Mouse (Mus musculus) olfactory bulb, adult 2 months (tissue): ENCODE data around the gene Camk1. TPM values are rescaled to one million over a fixed set of nuclear protein-coding genes. Genes with fewer than 3 reads are reported as not detected.
A peak's percentile ranks its signal among the peaks of the same experiment; 100 is the strongest.

Experiments
- H3K27ac ChIP-seq: fragments of 200-500 bp; 2 replicates; pipeline ENCODE4 v1.5.1; 2012; ENCODE audit warnings: low read depth, low read length; ENCODE audit not compliant: insufficient read depth
- H3K4me1 ChIP-seq: fragments of 200-500 bp; 2 replicates; pipeline ENCODE4 v1.6.1; 2012; ENCODE audit warnings: low read length; ENCODE audit not compliant: control insufficient read depth, insufficient read depth
- H3K4me3 ChIP-seq: fragments of 200-500 bp; 2 replicates; pipeline ENCODE4 v1.5.1; 2012; ENCODE audit warnings: mild to moderate bottlenecking, low read depth, low read length, moderate library complexity; ENCODE audit not compliant: insufficient read depth
- CTCF ChIP-seq: fragments of 200-500 bp; IDR thresholded peaks from 2 replicates; pipeline ENCODE4 v1.5.1; 2012; ENCODE audit warnings: low read depth, mild to moderate bottlenecking, low read length, moderate library complexity; ENCODE audit not compliant: insufficient read depth
- POLR2A ChIP-seq: fragments of 200-500 bp; IDR thresholded peaks from 2 replicates; pipeline ENCODE4 v1.6.1; 2012; ENCODE audit warnings: mild to moderate bottlenecking, low read depth, low read length, moderate library complexity; ENCODE audit not compliant: insufficient read depth
- WGBS: fragments of 180-500 bp; shearing (Covaris S2); methylation state at CpG from one replicate; pipeline ENCODE4 v1.1.7; 2018; 5-methylcytosine and 5-hydroxymethylcytosine counted together
- polyA plus RNA-seq: library from polyadenylated mRNA; stranded (reverse); fragments of >200 nt; gene quantifications from 2 replicates; pipeline ENCODE4 v1.2.4, GENCODE M21; 2012; ENCODE audit warnings: low replicate concordance; ENCODE audit not compliant: missing spikeins, insufficient read depth, insufficient read length

Camk1 gene
- polyA plus RNA-seq, 1 experiment = not detected

DNA sequence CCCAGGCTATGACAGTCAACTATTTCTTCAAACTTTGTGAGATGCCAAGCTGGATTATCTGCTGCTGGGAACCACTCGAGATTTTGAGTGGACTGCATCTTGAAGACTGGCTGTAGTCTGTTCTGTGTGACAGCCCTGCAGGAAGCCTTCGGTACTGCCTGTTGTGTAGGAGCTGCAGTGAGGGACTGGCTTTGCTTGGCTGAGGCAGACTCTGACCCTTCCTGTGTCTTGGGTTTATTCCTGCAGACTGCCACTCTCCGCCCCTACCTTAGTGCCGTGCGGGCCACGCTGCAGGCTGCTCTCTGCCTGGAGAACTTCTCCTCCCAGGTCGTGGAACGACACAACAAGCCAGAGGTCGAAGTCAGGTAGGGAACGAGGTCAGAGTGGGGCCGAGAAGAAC lies 36.7 kb upstream of the Camk1 start:
- no peak overlapping the region for H3K27ac ChIP-seq
- no peak for TF ChIP-seq CTCF
- TF ChIP-seq POLR2A = no peak
- WGBS = 91% methylated on average over 11 of the region's 11 CpGs
- peaks cover 12% of the 10 kb centered on the region for H3K4me1 ChIP-seq
- no peak overlapping the region for H3K4me3 ChIP-seq

DNA sequence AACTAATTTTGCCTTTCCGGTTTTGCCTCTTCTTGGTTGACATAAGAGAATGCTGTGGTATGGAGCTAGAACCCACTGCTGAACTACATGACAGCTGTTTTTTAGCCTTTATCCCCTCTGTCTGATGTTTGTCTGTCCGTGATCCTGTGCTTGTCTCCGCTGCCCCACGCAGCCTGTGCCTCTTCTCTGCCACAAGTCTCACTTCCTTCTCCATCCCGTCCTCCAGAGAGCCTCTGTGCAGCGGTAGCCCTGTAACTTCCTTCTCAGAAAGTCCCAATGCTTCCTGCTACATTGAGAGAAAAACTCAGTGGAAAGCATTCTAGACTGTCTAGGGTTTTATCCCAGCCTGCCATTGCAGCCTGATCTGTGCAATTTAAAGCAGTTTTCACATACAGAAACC lies 35.5 kb upstream of the Camk1 start:
- H3K4me1 ChIP-seq = peaks cover 7% of the 10 kb centered on the region
- H3K27ac ChIP-seq = no peak overlapping the region
- no peak for TF ChIP-seq POLR2A
- no peak for TF ChIP-seq CTCF
- no peak overlapping the region for H3K4me3 ChIP-seq
- 79% methylated on average over 6 of the region's 6 CpGs for WGBS

DNA sequence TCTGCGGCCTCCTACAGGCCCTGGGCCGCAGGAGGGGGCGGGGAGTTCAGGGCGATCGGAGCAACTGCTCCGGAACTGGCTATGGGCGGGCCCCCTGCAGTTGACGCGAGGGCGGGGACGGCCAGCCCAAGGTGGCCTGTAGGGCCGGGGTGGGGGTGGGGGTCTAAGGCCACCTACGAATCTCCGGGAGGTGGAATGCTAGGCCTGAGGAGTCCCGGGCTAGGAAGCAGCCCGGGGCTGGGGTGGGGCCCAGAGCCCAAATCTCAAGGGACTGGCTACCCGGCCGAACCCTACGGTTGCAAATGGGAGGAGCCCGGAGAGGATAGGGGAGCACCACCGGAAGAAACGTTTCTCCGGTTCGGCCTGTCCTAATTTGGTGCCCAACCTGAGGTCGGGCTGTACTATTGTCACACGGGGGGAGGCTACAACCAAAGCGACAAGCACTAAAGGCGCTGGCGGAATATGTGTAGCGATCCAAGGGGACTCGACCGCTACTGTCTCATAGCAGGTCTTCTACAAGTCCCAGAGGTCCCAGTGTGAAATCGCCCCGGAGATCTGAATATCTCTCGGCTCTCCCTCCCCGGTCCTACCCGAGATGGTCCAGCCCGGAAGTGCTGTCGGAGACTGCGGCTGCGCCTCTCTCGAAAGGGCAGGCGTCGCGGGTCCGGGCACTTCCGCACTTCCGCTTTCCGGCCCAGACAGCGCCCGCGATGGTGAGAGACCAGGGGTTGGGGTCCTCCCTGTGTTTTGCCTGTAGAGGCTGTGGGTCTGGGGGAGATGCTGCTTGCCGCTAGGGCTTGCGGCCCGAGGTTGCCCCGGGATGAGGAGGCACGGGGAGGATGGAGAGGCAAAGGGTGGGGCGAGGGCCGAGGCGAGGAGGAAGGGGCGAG lies 34.0 kb upstream of the Camk1 start, which contains the start of the genes Tada3 and Arpc4:
Gene Tada3, minus strand, starts transcription at position 388 of the 890 bp plus-strand sequence.
Gene Arpc4, plus strand, starts transcription at position 620 of the 890 bp plus-strand sequence.
- under 1% methylated on average over 61 of the region's 61 CpGs for WGBS

DNA sequence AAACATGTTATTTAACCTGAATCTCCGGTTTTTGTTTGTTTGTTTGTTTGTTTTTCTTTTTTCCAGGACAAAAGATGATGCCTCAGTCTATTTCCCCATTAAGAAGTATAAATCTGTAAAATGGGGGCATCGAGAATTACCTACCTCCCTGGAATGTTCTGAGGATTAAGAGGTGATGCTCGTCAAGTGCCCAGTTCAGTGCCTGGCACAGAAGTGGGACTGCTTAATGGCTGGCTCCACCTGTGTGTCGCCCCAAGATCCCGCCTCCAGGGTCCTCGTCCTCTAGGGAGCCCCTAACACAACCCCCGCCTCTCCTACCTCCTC lies 33.4 kb upstream of the Camk1 start:
- no peak for TF ChIP-seq POLR2A
- no peak for TF ChIP-seq CTCF
- Histone ChIP-seq H3K27ac (peak overlapping the region; percentile 52; the same call in 1 of the 2 replicates), H3K4me1 (peaks cover 5% of the 10 kb centered on the region; the same call in 1 of the 2 replicates), H3K4me3 (peak overlapping the region; percentile 87)
- 8% methylated on average over 7 of the region's 7 CpGs for WGBS

More for the DNA sequence above, 34.0 kb upstream of the Camk1 start, which contains the start of the genes Tada3 and Arpc4:
- peak within 1 kb of the TSS; percentile 87 for H3K4me3 ChIP-seq
- TF ChIP-seq CTCF = no peak
- peak; percentile 49 for TF ChIP-seq POLR2A
- peaks cover 5% of the 10 kb centered on the region; the same call in 1 of the 2 replicates for H3K4me1 ChIP-seq
- H3K27ac ChIP-seq = peak within 1 kb of the TSS; percentile 100

DNA sequence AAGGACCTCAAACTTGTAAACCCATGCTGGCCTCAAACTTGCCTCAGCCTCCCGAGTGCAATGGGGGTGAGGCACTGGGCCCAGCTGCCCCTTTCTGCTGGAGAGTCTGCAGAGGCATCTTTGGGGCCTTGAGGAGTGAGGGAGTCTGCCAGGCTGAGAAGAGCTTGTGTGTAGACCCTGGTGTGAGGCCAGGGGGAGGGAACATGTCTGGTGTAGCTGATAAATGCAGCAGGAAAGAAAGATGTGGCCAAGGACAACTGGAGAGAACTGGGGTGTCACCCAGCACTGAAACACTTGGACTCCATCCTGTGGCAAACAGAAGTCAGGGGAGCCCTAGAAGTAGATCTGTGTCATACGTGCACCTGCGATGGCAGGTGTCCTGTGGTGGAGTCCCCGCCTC lies 29.7 kb upstream of the Camk1 start:
- H3K4me1 ChIP-seq = 0 out of 2 replicates have a peak, but pooled peaks cover 2% of the 10 kb centered on the region
- H3K4me3 ChIP-seq = no peak overlapping the region
- 93% methylated on average over 4 of the region's 4 CpGs for WGBS
- TF ChIP-seq CTCF = no peak
- no peak for TF ChIP-seq POLR2A
- no peak overlapping the region for H3K27ac ChIP-seq

DNA sequence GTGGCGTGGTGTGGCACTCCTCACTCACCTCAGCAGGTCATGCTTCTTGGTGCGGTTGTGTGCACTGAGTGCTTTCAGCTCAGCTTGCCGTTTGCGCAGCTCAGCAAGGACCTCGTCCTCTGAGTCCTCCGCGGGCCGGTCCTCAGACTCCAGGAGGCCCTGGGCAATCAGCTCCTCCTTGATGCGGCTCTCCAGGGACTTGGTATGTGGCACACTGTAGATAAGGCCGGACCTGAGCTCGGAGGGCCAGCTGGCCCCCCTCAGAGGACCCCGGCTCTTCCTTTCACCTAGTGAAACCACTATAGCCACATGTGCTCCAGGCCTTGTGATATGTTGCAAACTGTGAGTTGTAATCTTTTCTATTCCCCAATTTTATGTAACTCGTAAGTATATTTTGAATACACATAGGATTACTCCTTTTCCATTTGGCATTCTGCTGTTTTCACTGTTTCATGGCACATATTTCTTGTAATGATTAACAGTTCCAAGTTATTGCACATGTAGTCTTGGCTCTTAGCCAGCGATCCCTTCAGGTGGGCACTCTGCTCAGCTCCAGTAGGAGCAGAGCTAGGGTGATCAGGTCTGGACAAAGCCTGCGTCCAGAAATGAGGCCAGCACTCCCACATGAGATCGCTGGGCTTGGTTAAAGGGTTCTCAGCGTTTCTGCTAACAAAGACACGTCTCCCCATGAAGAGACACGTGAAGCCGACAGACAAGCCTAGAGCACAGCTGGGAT lies 26.6 kb upstream of the Camk1 start:
- 93% methylated on average over 20 of the region's 20 CpGs for WGBS
- no peak for TF ChIP-seq POLR2A
- TF ChIP-seq CTCF = no peak

DNA sequence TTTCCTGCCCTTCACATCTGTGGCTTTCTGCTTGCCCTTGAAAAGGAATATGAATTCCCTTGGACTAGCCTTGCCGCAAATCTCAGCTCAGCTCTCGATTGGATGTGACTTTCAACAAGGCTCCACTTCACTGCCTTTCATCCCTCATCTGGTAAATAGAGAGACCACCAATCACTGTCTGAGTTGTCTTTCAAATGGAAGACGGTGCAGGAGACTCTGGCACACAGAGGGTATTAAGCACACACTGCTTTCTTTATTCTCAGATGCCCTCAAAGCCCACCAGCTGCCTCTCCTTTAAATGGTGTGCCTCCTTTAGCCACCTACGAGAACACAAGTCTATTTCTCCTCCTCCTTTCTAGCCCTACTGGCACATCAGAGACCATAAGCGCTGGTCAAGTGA lies 24.8 kb upstream of the Camk1 start:
- H3K27ac ChIP-seq = no peak overlapping the region
- no peaks in the 10 kb centered on the region; the same call in 1 of the 2 replicates for H3K4me1 ChIP-seq
- TF ChIP-seq POLR2A (no peak), CTCF (no peak)
- H3K4me3 ChIP-seq = no peak overlapping the region
- WGBS = 65% methylated on average over 5 of the region's 5 CpGs

More for the DNA sequence above, 26.6 kb upstream of the Camk1 start:
- Histone ChIP-seq H3K4me1 (no peaks in the 10 kb centered on the region), H3K27ac (no peak overlapping the region), H3K4me3 (no peak overlapping the region)

DNA sequence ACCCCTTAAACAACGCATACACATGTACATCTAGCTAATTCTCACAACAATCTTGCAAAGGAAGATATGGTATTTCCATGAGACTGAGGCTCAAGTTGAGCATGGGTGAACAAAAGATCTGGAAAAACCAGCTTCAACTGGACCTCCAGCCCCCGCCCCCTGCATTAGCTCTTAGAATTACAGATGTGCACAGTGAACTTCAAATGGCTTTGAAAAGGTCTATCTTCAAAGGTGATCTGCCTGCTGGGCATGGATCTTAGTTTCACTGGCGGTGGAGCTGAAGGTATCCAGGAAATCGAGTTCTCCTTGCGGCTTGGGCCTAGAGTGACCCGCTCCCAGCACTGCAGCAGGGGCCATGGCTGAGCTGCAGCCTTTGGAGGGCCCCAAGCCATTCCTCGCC lies 24.3 kb upstream of the Camk1 start:
- H3K27ac ChIP-seq = no peak overlapping the region
- no peak overlapping the region for H3K4me3 ChIP-seq
- no peak for TF ChIP-seq CTCF
- no peak for TF ChIP-seq POLR2A
- H3K4me1 ChIP-seq = no peaks in the 10 kb centered on the region; the same call in 1 of the 2 replicates
- WGBS = 90% methylated on average over 7 of the region's 7 CpGs

DNA sequence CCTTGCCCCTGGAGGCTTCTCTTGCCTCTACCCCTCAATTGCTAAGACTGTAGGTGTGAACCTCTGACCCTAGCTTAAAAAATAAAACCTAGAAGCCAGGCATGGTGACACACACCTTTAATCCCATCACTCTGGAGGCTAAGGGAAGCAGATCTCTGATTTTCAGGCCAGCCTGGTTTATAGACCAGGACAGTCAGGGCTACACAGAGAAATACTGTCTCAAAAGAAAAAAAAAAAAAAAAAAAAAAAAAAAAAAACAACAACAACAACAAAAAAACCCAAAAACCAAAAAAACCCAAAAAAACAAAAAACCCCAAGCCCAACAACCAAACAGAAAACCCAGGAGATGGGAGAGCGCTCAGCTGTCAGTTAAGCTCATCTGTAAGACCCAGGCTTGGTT lies 23.8 kb upstream of the Camk1 start:
- Histone ChIP-seq H3K27ac (no peak overlapping the region), H3K4me1 (no peaks in the 10 kb centered on the region; the same call in 1 of the 2 replicates), H3K4me3 (no peak overlapping the region)
- TF ChIP-seq CTCF (no peak), POLR2A (no peak)
- 97% methylated on average over 1 of the region's 1 CpGs for WGBS
